9 mouse cellular contexts compared by ENCODE assay signal in the genomic region with DNA sequence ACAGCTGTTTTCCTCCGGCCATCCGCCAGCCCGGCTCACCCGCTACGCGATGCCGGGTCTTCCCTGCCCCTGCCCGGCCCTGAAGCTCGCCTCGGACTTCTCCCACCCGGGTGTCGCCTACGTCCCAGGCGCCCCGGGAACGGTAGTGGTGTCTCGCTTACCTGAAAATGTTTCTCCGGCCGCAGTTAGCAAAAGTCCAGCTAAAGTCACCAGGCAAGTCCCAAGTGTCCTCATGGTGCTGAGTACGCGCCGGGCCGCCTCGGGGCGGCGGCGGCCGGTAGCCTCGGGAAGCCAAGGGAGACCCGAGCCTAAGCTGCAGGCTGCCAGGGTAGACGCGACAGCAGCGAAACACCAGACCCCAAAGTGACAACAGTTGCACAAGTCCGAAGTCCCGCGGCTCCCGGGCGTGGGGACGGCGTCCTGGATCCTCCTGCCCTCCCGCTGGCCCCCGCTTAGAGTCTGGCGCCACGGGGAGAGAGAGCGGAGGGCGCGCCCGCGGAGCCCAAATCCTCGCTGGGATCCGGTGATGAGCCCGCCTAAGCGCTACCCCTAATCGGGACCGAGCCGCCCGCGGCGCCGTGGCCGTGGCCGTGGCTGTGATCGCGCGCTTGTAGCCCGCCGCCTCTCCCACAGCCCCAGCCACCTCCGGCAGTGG. TPM values are rescaled to one million over a fixed set of nuclear protein-coding genes. Genes with fewer than 3 reads are reported as not detected.
DNase-seq lines count a peak whose midpoint lies in the region; ATAC-seq and TF ChIP-seq lines count a peak whose summit lies in the region.
"Had no signal": no experiment of that assay in that cellular context is flagged by ENCODE, and none has a peak within 500 bp of the region (broad histone marks: within the 10 kb centered on the region; RNA-seq: fewer than 3 reads in every experiment).

No protein-coding gene starts in this region.

- no peak for TF ChIP-seq CTCF in heart, adult 2 months (IDR thresholded peaks at IDR 0.05)

- intact Hi-C loops in heart, adult 2 months (cut with DNase I) = loop anchor here (1.0 to 10.0 kb wide), 12 partner anchors 39 to 669 kb away; no protein-coding TSS in a partner anchor
- intact Hi-C loops in heart, postnatal 10 days (cut with DNase I) = loop anchor here (1.0 to 10.0 kb wide), 12 partner anchors 11 to 672 kb away; no protein-coding TSS in a partner anchor

- H3K79me2 ChIP-seq in heart, adult 2 months (replicated peaks; ENCODE audit: control insufficient read depth, insufficient read depth, low read length) = peaks cover 5% of the 10 kb centered on the region; the same call in 1 of the 2 replicates

- no peak for TF ChIP-seq POLR2A in heart, adult 2 months (IDR thresholded peaks at IDR 0.05; ENCODE audit: insufficient read depth, low read depth, low read length)

- ATAC-seq in forebrain, embryonic 15.5 days (replicated peaks) = peak; percentile 44
- peak; percentile 44 for ATAC-seq in hindbrain, embryonic 16.5 days
- ATAC-seq in liver, embryonic 16.5 days (ENCODE audit: low read depth) = 0 out of 2 replicates have a peak, but pooled peaks have one; percentile 7
- peak; percentile 68 for ATAC-seq in neural tube, embryonic 13.5 days (ENCODE audit: low read depth)
- no peak for ATAC-seq in CD4-positive, CD25-positive, alpha-beta regulatory T cell, adult 4 months

- H3K27ac ChIP-seq in heart, adult 2 months = peak overlapping the region; percentile 99
- 0 out of 2 replicates have a peak overlapping the region, but pooled peaks have one; percentile 67 for H3K27ac ChIP-seq in forebrain, embryonic 15.5 days (replicated peaks)
- H3K27ac ChIP-seq in hindbrain, embryonic 16.5 days (ENCODE audit: low read depth, low read length) = peak overlapping the region; percentile 82
- no peak overlapping the region for H3K27ac ChIP-seq in liver, embryonic 16.5 days (ENCODE audit: low read length)
- peak overlapping the region; percentile 69 for H3K27ac ChIP-seq in neural tube, embryonic 13.5 days (replicated peaks)

- no peak for DNase-seq in heart, adult 2 months
- no peak for DNase-seq in heart, postnatal 10 days
- peak; percentile 30 to 33 for DNase-seq in adrenal gland, postnatal 4 days (ENCODE audit: low spot score in 2 of 2)

- H3K27me3 ChIP-seq in heart, adult 2 months (ENCODE audit: control insufficient read depth, insufficient read depth, low read length) = no peaks in the 10 kb centered on the region
- H3K27me3 ChIP-seq in forebrain, embryonic 15.5 days = peaks cover 21% of the 10 kb centered on the region; the same call in 1 of the 2 replicates
- no peaks in the 10 kb centered on the region for H3K27me3 ChIP-seq in hindbrain, embryonic 16.5 days (replicated peaks; ENCODE audit: control insufficient read depth, insufficient read depth, low read length)
- H3K27me3 ChIP-seq in liver, embryonic 16.5 days (ENCODE audit: control insufficient read depth, insufficient read depth, low read depth, low read length) = peaks cover 43% of the 10 kb centered on the region
- H3K27me3 ChIP-seq in neural tube, embryonic 13.5 days = peaks cover 36% of the 10 kb centered on the region

- H3K36me3 ChIP-seq in heart, adult 2 months (ENCODE audit: control insufficient read depth, insufficient read depth, low read length) = peaks cover 5% of the 10 kb centered on the region
- H3K36me3 ChIP-seq in forebrain, embryonic 15.5 days = no peaks in the 10 kb centered on the region
- H3K36me3 ChIP-seq in hindbrain, embryonic 16.5 days (ENCODE audit: control insufficient read depth, insufficient read depth, low read length) = no peaks in the 10 kb centered on the region
- H3K36me3 ChIP-seq in liver, embryonic 16.5 days (ENCODE audit: control insufficient read depth, insufficient read depth) = no peaks in the 10 kb centered on the region
- H3K36me3 ChIP-seq in neural tube, embryonic 13.5 days = no peaks in the 10 kb centered on the region

- H3K4me1 ChIP-seq in heart, adult 2 months (ENCODE audit: control insufficient read depth, insufficient read depth, low read length) = peaks cover 6% of the 10 kb centered on the region
- peaks cover 20% of the 10 kb centered on the region for H3K4me1 ChIP-seq in forebrain, embryonic 15.5 days
- H3K4me1 ChIP-seq in hindbrain, embryonic 16.5 days (ENCODE audit: control insufficient read depth, insufficient read depth, low read depth, low read length) = peaks cover 2% of the 10 kb centered on the region; the same call in 1 of the 2 replicates
- H3K4me1 ChIP-seq in liver, embryonic 16.5 days (ENCODE audit: control insufficient read depth, low read depth, low read length) = no peaks in the 10 kb centered on the region
- peaks cover 35% of the 10 kb centered on the region for H3K4me1 ChIP-seq in neural tube, embryonic 13.5 days (replicated peaks)

- peak overlapping the region; percentile 97 for H3K4me2 ChIP-seq in forebrain, embryonic 15.5 days (replicated peaks)
- peak overlapping the region; percentile 88 for H3K4me2 ChIP-seq in hindbrain, embryonic 16.5 days (ENCODE audit: low read length)
- H3K4me2 ChIP-seq in liver, embryonic 16.5 days (ENCODE audit: low read depth, low read length) = peak overlapping the region; percentile 65
- H3K4me2 ChIP-seq in neural tube, embryonic 13.5 days = peak overlapping the region; percentile 94

- peak overlapping the region; percentile 98 for H3K9ac ChIP-seq in heart, adult 2 months (ENCODE audit: low read depth, low read length)
- H3K9ac ChIP-seq in forebrain, embryonic 15.5 days (replicated peaks) = peak overlapping the region; percentile 66
- H3K9ac ChIP-seq in hindbrain, embryonic 16.5 days (ENCODE audit: low read depth, low read length) = peak overlapping the region; percentile 81
- H3K9ac ChIP-seq in liver, embryonic 16.5 days (ENCODE audit: low read depth, low read length) = peak overlapping the region; percentile 34; the same call in 1 of the 2 replicates
- peak overlapping the region; percentile 82 for H3K9ac ChIP-seq in neural tube, embryonic 13.5 days

- H3K4me3 ChIP-seq in heart, adult 2 months = peak overlapping the region; percentile 82
- peak overlapping the region; percentile 80 for H3K4me3 ChIP-seq in forebrain, embryonic 15.5 days
- peak overlapping the region; percentile 85 for H3K4me3 ChIP-seq in hindbrain, embryonic 16.5 days (ENCODE audit: low read length)
- H3K4me3 ChIP-seq in liver, embryonic 16.5 days (ENCODE audit: low read depth, low read length) = peak overlapping the region; percentile 56
- H3K4me3 ChIP-seq in neural tube, embryonic 13.5 days = peak overlapping the region; percentile 73

- H3K9me3 ChIP-seq in forebrain, embryonic 15.5 days = no peaks in the 10 kb centered on the region
- H3K9me3 ChIP-seq in hindbrain, embryonic 16.5 days (ENCODE audit: control insufficient read depth, low read length) = no peaks in the 10 kb centered on the region
- no peaks in the 10 kb centered on the region for H3K9me3 ChIP-seq in liver, embryonic 16.5 days (replicated peaks; ENCODE audit: control insufficient read depth, low read length)
- H3K9me3 ChIP-seq in neural tube, embryonic 13.5 days = no peaks in the 10 kb centered on the region

- TF ChIP-seq EP300 in heart, adult 2 months (IDR thresholded peaks at IDR 0.05; ENCODE audit: insufficient read depth, low read depth, low read length) = no peak

- WGBS in heart, adult 2 months = under 1% methylated on average over 67 of the region's 68 CpGs
- 0% methylated on average over 67 of the region's 68 CpGs for WGBS in forebrain, embryonic 15.5 days
- under 1% methylated on average over 63 of the region's 68 CpGs for WGBS in hindbrain, embryonic 16.5 days
- WGBS in liver, embryonic 16.5 days (ENCODE audit: insufficient replicate concordance) = under 1% methylated on average over 67 of the region's 68 CpGs
- 0% methylated on average over 62 of the region's 68 CpGs for WGBS in neural tube, embryonic 13.5 days

RNA-seq across cellular contexts. Expression of a gene that starts 0.3 kb away (rescaled TPM):
- total RNA-seq in heart, adult 2 months (2021) = 10 to 100 TPM; 78.9 to 88.5 TPM
- polyA plus RNA-seq in heart, adult 2 months (2012; rRNA removed) = 34.6 and 46.9 TPM in 2 replicates
- total RNA-seq in heart, postnatal 10 days (2021) = 100 to 1,000 TPM; 132 to 133 TPM
- 10 to 100 TPM; 42.0 to 44.5 TPM for total RNA-seq in adrenal gland, postnatal 4 days (2021)
- polyA plus RNA-seq in forebrain, embryonic 15.5 days (2015; fragmentation: Nextera tagmentation; extraction: Ambion mirVana) = 10.7 and 11.0 TPM in 2 replicates
- 19.9 and 25.1 TPM in 2 replicates for polyA plus RNA-seq in hindbrain, embryonic 16.5 days (2015; fragmentation: Nextera tagmentation; extraction: Ambion mirVana)
- 1.2 and 1.6 TPM in 2 replicates for polyA plus RNA-seq in liver, embryonic 16.5 days (2015; fragmentation: Nextera tagmentation; extraction: Ambion mirVana)
- 12.9 and 15.6 TPM in 2 replicates for polyA plus RNA-seq in neural tube, embryonic 13.5 days (2015; fragmentation: Nextera tagmentation; extraction: Ambion mirVana)
- polyA plus RNA-seq in CD4-positive, CD25-positive, alpha-beta regulatory T cell, adult 4 months (2017; shearing (Covaris generic)) = not detected
- total RNA-seq: MEL had no signal

Comparison
In these comparisons a context has a peak if more than half of its experiments do, and no peak if none do; other contexts are left out.
1. DNase-seq: peak in adrenal gland, postnatal 4 days (2 of 2); none in heart, adult 2 months (0 of 2) and heart, postnatal 10 days (0 of 2).
2. H3K9ac ChIP-seq: peak in every context shown above with its lines; median percentile 98 in heart, adult 2 months; 82 in neural tube, embryonic 13.5 days; 81 in hindbrain, embryonic 16.5 days; 66 in forebrain, embryonic 15.5 days; 34 in liver, embryonic 16.5 days.
3. Peak in every context shown above with its lines, with median percentiles within 50 percentile points of each other: H3K4me3 ChIP-seq and H3K4me2 ChIP-seq.